Mouse (Mus musculus): ENCODE measurements around the gene Ralgapa1. TPM values are rescaled to one million over a fixed set of nuclear protein-coding genes. Genes with fewer than 3 reads are reported as not detected.
"Not testable (repeated sequence)": the region's sequence is repeated elsewhere in the genome, so short reads cannot be mapped to it uniquely, and the experiment has no call there.

Ralgapa1 gene
- polyA plus RNA-seq, 1 experiment = 6.6 TPM

DNA sequence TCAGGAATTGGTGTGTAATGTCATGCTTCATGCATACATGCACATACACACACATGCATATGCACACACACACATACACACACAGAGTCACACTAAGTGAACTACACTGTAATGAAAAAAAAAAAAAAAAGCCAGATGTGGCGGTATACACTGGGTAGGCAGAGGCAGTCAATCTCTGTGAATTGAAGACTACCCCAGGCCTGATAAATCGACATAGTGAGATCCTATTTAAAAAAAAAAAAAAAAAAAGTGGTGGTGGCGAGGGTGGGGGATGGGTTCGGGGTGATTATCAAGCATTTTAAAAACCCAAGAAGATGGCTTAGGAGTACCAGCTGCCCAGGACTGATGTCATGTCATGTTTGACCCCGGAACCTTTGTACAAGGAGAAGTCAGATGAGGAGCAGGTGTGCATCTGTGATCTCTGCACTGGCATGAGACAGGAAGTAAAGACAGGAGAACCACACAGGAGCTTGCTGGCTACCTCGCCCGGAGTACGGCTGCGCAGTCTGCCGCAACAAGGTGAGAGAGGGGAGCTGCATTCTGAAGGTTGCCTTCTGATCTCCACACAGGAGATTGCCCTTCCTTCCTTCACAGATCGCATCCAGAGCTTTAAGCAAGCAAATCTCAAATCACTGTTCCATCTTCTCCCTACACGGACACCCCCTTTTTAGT, 261.6 kb downstream of the Ralgapa1 start:
- H3K27me3 ChIP-seq (replicated peaks) = peaks cover 4% of the 10 kb centered on the region
- peaks cover 21% of the 10 kb centered on the region for H3K4me1 ChIP-seq
- H3K36me3 ChIP-seq (replicated peaks; ENCODE audit: low read length) = no peaks in the 10 kb centered on the region
- no peak overlapping the region for H3K4me3 ChIP-seq (replicated peaks)
- no peak for TF ChIP-seq FLI1 (IDR thresholded peaks at IDR 0.05; ENCODE audit: low read length)
- no peaks in the 10 kb centered on the region for H3K9me3 ChIP-seq

DNA sequence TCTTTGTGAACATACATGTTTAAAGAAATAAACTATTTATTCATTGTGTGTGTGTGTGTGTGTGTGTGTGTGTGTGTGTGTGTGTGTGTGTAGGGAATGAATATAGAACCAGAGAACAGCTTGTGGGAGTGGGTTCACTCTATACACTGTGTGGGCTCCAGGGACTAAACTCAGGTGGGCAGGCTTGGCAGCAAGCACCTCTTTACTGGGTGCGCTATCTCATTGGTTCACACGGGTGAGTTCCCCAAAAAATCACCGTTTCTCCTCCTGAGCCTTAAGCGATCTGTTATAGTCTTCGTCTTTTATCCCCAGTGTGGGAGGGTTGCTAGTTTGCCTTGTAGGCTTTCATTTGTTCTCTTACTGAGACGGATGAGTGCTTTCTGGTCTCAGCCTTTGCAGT, 263.1 kb downstream of the Ralgapa1 start:
- TF ChIP-seq GATA1 (IDR thresholded peaks at IDR 0.05; ENCODE audit: borderline replicate concordance, low read length) (no peak), FLI1 (IDR thresholded peaks at IDR 0.05; ENCODE audit: low read length) (no peak)
- peaks cover 13% of the 10 kb centered on the region for H3K4me1 ChIP-seq
- H3K9me3 ChIP-seq = no peaks in the 10 kb centered on the region
- H3K36me3 ChIP-seq (replicated peaks; ENCODE audit: low read length) = no peaks in the 10 kb centered on the region
- peaks cover 4% of the 10 kb centered on the region for H3K27me3 ChIP-seq (replicated peaks)
- H3K4me3 ChIP-seq (replicated peaks) = no peak overlapping the region

- H3K4me1 ChIP-seq; H3K27me3 ChIP-seq (replicated peaks); H3K4me3 ChIP-seq (replicated peaks); H3K36me3 ChIP-seq (replicated peaks; ENCODE audit: low read length): not testable (repeated sequence)
- H3K9me3 ChIP-seq = peaks cover 17% of the 10 kb centered on the region
Measured at GRCm38 (mm10) chr12:55554901-55555300, 266.1 kb downstream of the Ralgapa1 start.

Other genes starting within 250 kb of the Ralgapa1 start
- not detected in 2 replicates for gene Insm2, start 221.7 kb downstream of the Ralgapa1 start, polyA plus RNA-seq (2012; ENCODE audit: insufficient read depth, low replicate concordance)
- gene Brms1l, start 15.2 kb upstream of the Ralgapa1 start, polyA plus RNA-seq (2012; ENCODE audit: insufficient read depth, low replicate concordance) = 28.6 TPM in 1 of 2 replicates, not detected in the other

All from megakaryocyte, embryonic 14.5 days (primary cell).